Mouse (Mus musculus): ENCODE measurements around the gene Mpzl2. TPM values are rescaled to one million over a fixed set of nuclear protein-coding genes. Genes with fewer than 3 reads are reported as not detected.
A peak's percentile ranks its signal among the peaks of the same experiment; 100 is the strongest.

Mpzl2 gene
- polyA plus RNA-seq, 1 experiment from 2014 or later = 12.7 TPM

DNA sequence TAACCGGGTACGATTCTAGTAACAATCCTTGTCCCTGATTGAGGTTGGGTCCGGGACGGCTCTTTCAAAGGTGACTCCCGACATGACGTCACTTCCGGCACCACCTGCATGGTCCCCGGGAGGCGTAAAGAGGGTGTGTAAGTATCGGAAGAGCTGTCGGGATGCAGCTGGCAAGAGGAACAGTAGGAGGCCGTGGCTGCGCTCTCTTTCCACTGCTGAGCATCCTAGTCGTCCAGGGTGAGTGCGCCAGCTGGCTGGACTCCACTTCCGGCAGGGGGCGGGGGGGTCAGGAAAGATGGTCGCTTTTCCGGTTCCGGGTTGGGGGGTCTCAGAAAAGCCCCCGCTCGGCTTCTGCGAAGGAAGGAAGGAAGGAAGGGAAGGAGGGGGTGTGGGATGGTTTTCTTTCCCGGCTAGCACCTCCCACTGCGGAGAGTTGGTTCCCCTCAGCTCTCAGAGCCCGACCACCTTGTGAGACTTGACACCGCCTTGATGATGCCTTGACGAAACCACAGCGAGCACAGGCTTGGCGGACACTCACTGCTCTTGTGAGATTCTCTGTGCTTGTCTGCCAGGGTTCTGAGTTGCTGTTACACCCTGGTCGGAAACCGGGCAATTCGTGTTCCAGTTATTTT lies 15.6 kb downstream of the Mpzl2 start, which contains the start of gene Mpzl3:
Gene Mpzl3 (plus strand): TSS at position 105 of the 632 bp plus-strand sequence.
- peak within 1 kb of the TSS; percentile 51 for H3K4me2 ChIP-seq
- under 1% methylated on average over 33 of the region's 33 CpGs for WGBS
- peaks cover 7% of the 10 kb centered on the region for H3K27me3 ChIP-seq

GRCm38 (mm10) chr9:45058304-45058940 lies 18.8 kb downstream of the Mpzl2 start:
- H3K4me1 ChIP-seq (replicated peaks) = no peaks in the 10 kb centered on the region
- no peaks in the 10 kb centered on the region for H3K27me3 ChIP-seq
- no peak overlapping the region for H3K9ac ChIP-seq (replicated peaks)
- H3K27ac ChIP-seq = no peak overlapping the region
- no peak for ATAC-seq (ENCODE audit: insufficient number of reproducible peaks, insufficient read depth, low FRiP score, low TSS enrichment, low read depth)
- no peaks in the 10 kb centered on the region for H3K9me3 ChIP-seq
- no peak overlapping the region for H3K4me2 ChIP-seq
- no peak overlapping the region for H3K4me3 ChIP-seq (replicated peaks)
- H3K36me3 ChIP-seq = no peaks in the 10 kb centered on the region
- 18% methylated on average over 5 of the region's 5 CpGs for WGBS

More for the DNA sequence above, 15.6 kb downstream of the Mpzl2 start, which contains the start of gene Mpzl3:
- Histone ChIP-seq H3K4me1 (replicated peaks) (no peaks in the 10 kb centered on the region), H3K9me3 (no peaks in the 10 kb centered on the region), H3K27ac (peak within 1 kb of the TSS; percentile 96), H3K4me3 (replicated peaks) (peak within 1 kb of the TSS; percentile 65), H3K9ac (replicated peaks) (peak within 1 kb of the TSS; percentile 51), H3K36me3 (0 out of 2 replicates have a peak, but pooled peaks cover 3% of the 10 kb centered on the region)
- ATAC-seq (ENCODE audit: insufficient number of reproducible peaks, insufficient read depth, low FRiP score, low TSS enrichment, low read depth) = peak; percentile 96

GRCm38 (mm10) chr9:45060151-45060550 lies 20.6 kb downstream of the Mpzl2 start:
- Histone ChIP-seq H3K9ac (replicated peaks) (no peak overlapping the region), H3K4me3 (replicated peaks) (no peak overlapping the region), H3K9me3 (no peaks in the 10 kb centered on the region), H3K4me2 (no peak overlapping the region), H3K27ac (no peak overlapping the region), H3K4me1 (replicated peaks) (no peaks in the 10 kb centered on the region), H3K36me3 (no peaks in the 10 kb centered on the region), H3K27me3 (no peaks in the 10 kb centered on the region)
- WGBS = 35% methylated on average over 7 of the region's 7 CpGs
- ATAC-seq (ENCODE audit: insufficient number of reproducible peaks, insufficient read depth, low FRiP score, low TSS enrichment, low read depth) = no peak

- no peak overlapping the region for H3K27ac ChIP-seq
- H3K4me2 ChIP-seq = no peak overlapping the region
- no peak overlapping the region for H3K9ac ChIP-seq (replicated peaks)
- 44% methylated on average over 3 of the region's 3 CpGs for WGBS
- no peak overlapping the region for H3K4me3 ChIP-seq (replicated peaks)
- H3K27me3 ChIP-seq = no peaks in the 10 kb centered on the region
- no peaks in the 10 kb centered on the region for H3K9me3 ChIP-seq
- no peaks in the 10 kb centered on the region for H3K4me1 ChIP-seq (replicated peaks)
- no peaks in the 10 kb centered on the region for H3K36me3 ChIP-seq
- ATAC-seq (ENCODE audit: insufficient number of reproducible peaks, insufficient read depth, low FRiP score, low TSS enrichment, low read depth) = no peak
These were observed 23.1 kb downstream of the Mpzl2 start for GRCm38 (mm10) chr9:45062677-45063076.

- no peak for ATAC-seq (ENCODE audit: insufficient number of reproducible peaks, insufficient read depth, low FRiP score, low TSS enrichment, low read depth)
- Histone ChIP-seq H3K9me3 (no peaks in the 10 kb centered on the region), H3K27me3 (no peaks in the 10 kb centered on the region), H3K27ac (no peak overlapping the region), H3K9ac (replicated peaks) (no peak overlapping the region), H3K4me3 (replicated peaks) (no peak overlapping the region), H3K4me1 (replicated peaks) (no peaks in the 10 kb centered on the region), H3K4me2 (no peak overlapping the region), H3K36me3 (no peaks in the 10 kb centered on the region)
- WGBS = 85% methylated on average over 6 of the region's 6 CpGs
These were observed 24.8 kb downstream of the Mpzl2 start for GRCm38 (mm10) chr9:45064421-45064820.

GRCm38 (mm10) chr9:45066735-45067134 lies 27.1 kb downstream of the Mpzl2 start:
- Histone ChIP-seq H3K27ac (no peak overlapping the region), H3K9me3 (no peaks in the 10 kb centered on the region), H3K4me3 (replicated peaks) (no peak overlapping the region), H3K4me2 (no peak overlapping the region), H3K4me1 (replicated peaks) (no peaks in the 10 kb centered on the region), H3K27me3 (no peaks in the 10 kb centered on the region), H3K36me3 (no peaks in the 10 kb centered on the region), H3K9ac (replicated peaks) (no peak overlapping the region)
- 83% methylated on average over 4 of the region's 4 CpGs for WGBS
- no peak for ATAC-seq (ENCODE audit: insufficient number of reproducible peaks, insufficient read depth, low FRiP score, low TSS enrichment, low read depth)

- no peak overlapping the region for H3K4me2 ChIP-seq
- no peak for ATAC-seq (ENCODE audit: insufficient number of reproducible peaks, insufficient read depth, low FRiP score, low TSS enrichment, low read depth)
- WGBS = 58% methylated on average over 3 of the region's 3 CpGs
These were observed 32.2 kb downstream of the Mpzl2 start for GRCm38 (mm10) chr9:45071800-45072199.

DNA sequence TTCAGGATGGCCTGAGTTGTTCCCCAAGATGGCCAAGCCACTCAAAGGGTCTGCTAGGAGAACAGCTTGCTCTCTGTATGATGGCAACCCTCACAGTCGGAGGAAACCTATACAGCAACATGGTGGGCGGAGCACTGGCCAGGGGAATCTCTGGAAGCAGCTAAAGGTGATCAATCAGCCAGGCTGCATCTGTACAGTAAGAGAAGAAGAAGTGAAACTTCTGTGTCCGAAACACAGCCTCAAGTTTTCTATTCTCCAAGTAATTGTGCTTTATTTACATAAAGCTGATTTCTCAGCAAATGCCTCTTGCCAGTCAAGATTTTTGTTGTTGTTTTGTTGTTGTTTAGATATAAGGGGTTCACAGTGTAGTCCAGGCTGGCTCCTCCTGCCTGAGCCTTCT lies 38.3 kb downstream of the Mpzl2 start:
- H3K36me3 ChIP-seq = no peaks in the 10 kb centered on the region
- no peak for ATAC-seq (ENCODE audit: insufficient number of reproducible peaks, insufficient read depth, low FRiP score, low TSS enrichment, low read depth)
- H3K27ac ChIP-seq = no peak overlapping the region
- no peaks in the 10 kb centered on the region for H3K9me3 ChIP-seq
- H3K4me3 ChIP-seq (replicated peaks) = no peak overlapping the region
- H3K27me3 ChIP-seq = no peaks in the 10 kb centered on the region
- H3K4me1 ChIP-seq (replicated peaks) = no peaks in the 10 kb centered on the region
- H3K9ac ChIP-seq (replicated peaks) = no peak overlapping the region
- no peak overlapping the region for H3K4me2 ChIP-seq
- 54% methylated on average over 3 of the region's 3 CpGs for WGBS

More at GRCm38 (mm10) chr9:45071800-45072199, 32.2 kb downstream of the Mpzl2 start:
- H3K27ac ChIP-seq = no peak overlapping the region
- H3K4me3 ChIP-seq (replicated peaks) = no peak overlapping the region
- no peaks in the 10 kb centered on the region for H3K36me3 ChIP-seq
- H3K9me3 ChIP-seq = no peaks in the 10 kb centered on the region
- no peaks in the 10 kb centered on the region for H3K4me1 ChIP-seq (replicated peaks)
- H3K27me3 ChIP-seq = no peaks in the 10 kb centered on the region
- no peak overlapping the region for H3K9ac ChIP-seq (replicated peaks)

GRCm38 (mm10) chr9:45079011-45079410 lies 39.4 kb downstream of the Mpzl2 start, which contains the start of gene Jaml:
Gene Jaml (plus strand): TSS chr9:45079183.
- no peak within 1 kb of the TSS for H3K4me3 ChIP-seq (replicated peaks)
- no peaks in the 10 kb centered on the region for H3K4me1 ChIP-seq (replicated peaks)
- no peak within 1 kb of the TSS for H3K4me2 ChIP-seq
- H3K9me3 ChIP-seq = no peaks in the 10 kb centered on the region
- no peaks in the 10 kb centered on the region for H3K36me3 ChIP-seq
- 92% methylated on average over 5 of the region's 5 CpGs for WGBS
- no peak for ATAC-seq (ENCODE audit: insufficient number of reproducible peaks, insufficient read depth, low FRiP score, low TSS enrichment, low read depth)
- no peak within 1 kb of the TSS for H3K9ac ChIP-seq (replicated peaks)
- H3K27me3 ChIP-seq = no peaks in the 10 kb centered on the region
- H3K27ac ChIP-seq = no peak within 1 kb of the TSS

- no peak for ATAC-seq (ENCODE audit: insufficient number of reproducible peaks, insufficient read depth, low FRiP score, low TSS enrichment, low read depth)
- no peak overlapping the region for H3K9ac ChIP-seq (replicated peaks)
- no peak overlapping the region for H3K4me2 ChIP-seq
- H3K27me3 ChIP-seq = no peaks in the 10 kb centered on the region
- H3K9me3 ChIP-seq = no peaks in the 10 kb centered on the region
- H3K4me3 ChIP-seq (replicated peaks) = no peak overlapping the region
- 87% methylated on average over 3 of the region's 3 CpGs for WGBS
- H3K27ac ChIP-seq = no peak overlapping the region
- H3K36me3 ChIP-seq = no peaks in the 10 kb centered on the region
- H3K4me1 ChIP-seq (replicated peaks) = no peaks in the 10 kb centered on the region
These were observed 43.5 kb downstream of the Mpzl2 start for GRCm38 (mm10) chr9:45083132-45083531.

GRCm38 (mm10) chr9:45084556-45084955 lies 45.0 kb downstream of the Mpzl2 start:
- H3K4me3 ChIP-seq (replicated peaks) = no peak overlapping the region
- no peak for ATAC-seq (ENCODE audit: insufficient number of reproducible peaks, insufficient read depth, low FRiP score, low TSS enrichment, low read depth)

More at GRCm38 (mm10) chr9:45084556-45084955, 45.0 kb downstream of the Mpzl2 start:
- 77% methylated on average over 5 of the region's 5 CpGs for WGBS
- Histone ChIP-seq H3K9me3 (no peaks in the 10 kb centered on the region), H3K9ac (replicated peaks) (no peak overlapping the region), H3K27ac (no peak overlapping the region), H3K27me3 (no peaks in the 10 kb centered on the region), H3K36me3 (no peaks in the 10 kb centered on the region), H3K4me1 (replicated peaks) (no peaks in the 10 kb centered on the region), H3K4me2 (no peak overlapping the region)
